Mouse (Mus musculus) G1E-ER4 (cell line): ENCODE measurements around the gene Tmem184a. TPM values are rescaled to one million over a fixed set of nuclear protein-coding genes. Genes with fewer than 3 reads are reported as not detected.

ENCODE experiments used
- GATA1 ChIP-seq: IDR thresholded peaks from one replicate; pipeline ENCODE4 v1.8.0; 2012; ENCODE audit warnings: low read length, inconsistent platforms
- polyA plus RNA-seq: library from polyadenylated mRNA; stranded (reverse); fragments of >175 nt; gene quantifications from 2 replicates; pipeline ENCODE4 v1.2.3, GENCODE M21; 2012

Tmem184a gene
- polyA plus RNA-seq, 1 experiment = 5.0 TPM

GRCm38 (mm10) chr5:139789466-139789865 lies 30.3 kb downstream of the Tmem184a start:
- TF ChIP-seq GATA1 = no peak

DNA sequence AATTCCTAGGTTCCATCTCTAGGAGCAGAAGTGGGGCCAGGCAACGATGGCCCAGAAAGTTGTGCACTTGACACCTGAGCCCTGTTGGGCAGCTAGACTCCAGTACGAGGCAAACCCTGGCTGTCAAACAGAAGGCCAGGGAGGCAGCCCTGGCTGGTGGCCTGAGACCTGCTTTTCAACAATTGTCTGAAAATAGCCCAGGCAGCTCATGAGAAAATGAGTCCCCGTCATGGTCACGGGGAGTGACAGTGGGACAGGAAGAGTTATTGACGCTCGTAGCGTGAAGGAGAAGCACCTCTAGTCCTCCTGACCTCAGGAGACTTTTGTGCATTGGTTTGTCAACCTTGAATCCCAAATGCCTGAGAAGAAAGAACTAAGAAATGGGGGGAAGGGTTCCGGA lies 38.3 kb downstream of the Tmem184a start:
- TF ChIP-seq GATA1 = no peak

GRCm38 (mm10) chr5:139776966-139777365 lies 42.8 kb downstream of the Tmem184a start:
- TF ChIP-seq GATA1 = no peak

DNA sequence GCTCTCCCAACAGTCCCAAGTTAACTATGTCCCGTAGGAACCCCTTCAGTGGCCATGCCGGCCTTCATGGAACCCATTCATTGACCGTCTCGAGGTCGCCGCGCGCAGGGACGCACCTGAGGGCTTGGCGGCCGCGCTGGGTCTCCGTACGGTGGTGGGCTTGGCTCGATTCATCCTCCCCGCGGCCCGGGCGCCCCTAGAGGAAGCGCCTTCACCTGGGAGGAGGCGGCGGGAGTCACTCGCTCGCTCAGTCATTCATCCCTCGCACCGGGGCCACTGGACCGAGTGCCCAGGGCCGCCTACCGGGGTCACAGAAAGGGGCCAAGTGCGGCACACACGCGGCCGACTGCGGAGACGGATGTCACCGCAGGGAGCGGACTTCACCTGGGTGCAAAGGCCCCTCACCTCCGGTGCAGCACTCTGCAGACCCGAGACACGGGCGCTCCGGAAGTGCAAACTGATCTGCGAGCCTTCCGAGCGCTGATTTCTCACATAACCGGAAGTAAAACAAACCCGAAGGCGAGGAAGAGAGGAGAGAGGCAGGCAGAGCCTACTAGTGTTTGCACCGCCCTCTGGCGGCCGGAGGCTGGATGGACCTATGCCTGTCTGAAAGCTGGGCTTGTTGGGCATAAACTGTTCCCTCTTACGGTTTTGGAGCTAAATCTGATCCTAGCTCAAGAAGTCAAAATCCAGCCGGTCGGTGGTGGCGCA lies 44.3 kb downstream of the Tmem184a start, which contains the start of gene Ints1:
Ints1 (minus strand) TSS at position 459 of the 711 bp plus-strand sequence.
- no peak for TF ChIP-seq GATA1

DNA sequence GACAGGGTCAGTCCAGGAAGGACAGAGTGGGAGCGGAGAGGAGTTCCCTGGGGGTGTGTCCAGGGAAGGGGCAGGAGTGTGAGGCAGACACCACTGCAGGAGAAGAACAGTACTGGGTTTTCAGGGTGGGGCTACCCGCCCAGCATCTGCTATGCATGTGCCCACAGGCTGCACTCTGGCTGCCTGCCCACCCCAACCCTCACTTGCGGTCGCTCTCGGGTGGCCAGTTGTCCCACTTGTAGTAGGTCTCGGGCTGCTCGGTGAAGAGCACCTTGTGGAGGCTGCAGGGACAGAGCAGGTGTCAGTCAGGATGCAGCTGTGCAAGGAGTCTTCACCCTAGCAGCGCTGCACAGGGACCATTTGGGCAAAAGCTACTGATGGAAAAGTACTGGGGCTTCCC lies 51.5 kb downstream of the Tmem184a start:
- TF ChIP-seq GATA1 = no peak

- TF ChIP-seq GATA1 = no peak
These were observed 55.4 kb downstream of the Tmem184a start for GRCm38 (mm10) chr5:139764296-139764695.

DNA sequence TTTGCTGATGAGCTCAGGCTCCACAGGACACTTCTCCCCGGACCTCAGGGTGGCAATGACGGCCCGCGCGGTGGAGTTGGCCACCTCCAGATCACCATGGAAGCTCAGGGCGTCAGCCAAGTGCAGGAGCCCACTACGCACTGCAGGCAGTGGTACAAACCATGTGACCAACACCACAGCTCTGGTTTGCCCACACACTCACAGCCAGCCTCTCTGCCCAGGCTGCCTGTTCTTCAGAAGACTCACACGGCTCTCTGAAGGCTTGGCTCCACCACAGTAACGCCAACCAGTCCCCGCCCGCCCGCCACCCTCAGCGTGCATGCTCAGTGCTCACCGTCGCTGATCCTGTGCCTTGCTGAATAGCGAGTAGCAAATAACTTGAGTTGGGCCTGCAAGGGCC lies 61.6 kb downstream of the Tmem184a start:
- no peak for TF ChIP-seq GATA1

- TF ChIP-seq GATA1 = no peak
These were observed 63.1 kb downstream of the Tmem184a start for GRCm38 (mm10) chr5:139756586-139756985.

GRCm38 (mm10) chr5:139756135-139756534 lies 63.6 kb downstream of the Tmem184a start:
- TF ChIP-seq GATA1 = no peak

DNA sequence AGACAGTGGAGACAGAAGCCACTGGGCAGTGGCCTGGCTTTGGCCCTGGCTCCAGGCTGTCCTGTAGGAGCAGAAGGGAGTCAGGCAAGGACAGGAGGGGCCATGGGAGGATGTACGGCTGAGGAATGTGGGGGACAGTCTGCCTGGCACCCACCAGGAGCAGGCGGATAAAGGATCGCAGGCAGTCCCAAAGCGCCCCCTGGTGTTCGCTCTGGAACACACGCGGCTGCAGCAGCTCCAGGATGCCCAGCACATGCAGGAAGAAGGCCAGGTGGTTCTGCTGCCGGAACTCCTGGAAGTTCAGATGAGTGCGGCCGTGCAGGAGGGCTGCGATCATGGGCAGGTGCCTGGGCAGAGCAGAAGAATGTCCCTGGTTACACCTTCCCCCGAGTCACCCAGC lies 65.0 kb downstream of the Tmem184a start:
- TF ChIP-seq GATA1 = no peak

Other genes starting within 250 kb of the Tmem184a start
- gene Micall2, start 83.6 kb downstream of the Tmem184a start, polyA plus RNA-seq = 20.4 and 22.4 TPM in 2 replicates
- 117 and 122 TPM in 2 replicates for gene Ints1, start 44.2 kb downstream of the Tmem184a start, polyA plus RNA-seq
- gene Mafk, start 28.4 kb downstream of the Tmem184a start, polyA plus RNA-seq = 40.6 and 49.2 TPM in 2 replicates
- gene Gm26938, start 6.5 kb upstream of the Tmem184a start, polyA plus RNA-seq = not detected in 2 replicates
- 51.4 and 66.3 TPM in 2 replicates for gene Psmg3, start 7.0 kb upstream of the Tmem184a start, polyA plus RNA-seq
- gene Elfn1, start 88.0 kb upstream of the Tmem184a start, polyA plus RNA-seq = not detected in 2 replicates